In the genomic region with DNA sequence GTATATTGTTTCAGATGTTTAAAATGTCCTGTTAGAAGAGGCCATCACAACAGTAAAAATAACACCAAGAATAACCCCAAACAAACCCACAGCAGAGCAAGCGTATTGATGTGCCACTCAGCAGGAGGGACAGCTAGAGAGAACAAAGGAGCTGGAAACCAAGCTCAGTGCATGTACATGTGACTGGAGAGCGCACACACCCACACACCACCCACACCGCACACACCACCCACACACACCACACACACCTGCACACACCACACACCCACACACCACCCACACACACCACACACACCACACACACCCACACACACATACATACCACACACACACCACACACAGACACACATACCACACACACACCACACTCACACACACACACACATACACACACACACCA, we compare ENCODE assay signal across 24 mouse cellular contexts. TPM values are rescaled to one million over a fixed set of nuclear protein-coding genes. Genes with fewer than 3 reads are reported as not detected.
DNase-seq lines count a peak whose midpoint lies in the region; ATAC-seq and TF ChIP-seq lines count a peak whose summit lies in the region.
"Had no signal": no experiment of that assay in that cellular context is flagged by ENCODE, and none has a peak within 500 bp of the region (broad histone marks: within the 10 kb centered on the region; RNA-seq: fewer than 3 reads in every experiment).

No protein-coding gene starts in this region.

- H3K27me3 ChIP-seq in forebrain, postnatal 0 days (ENCODE audit: insufficient read depth, low read length) = no peaks in the 10 kb centered on the region
- H3K27me3 ChIP-seq in forebrain, embryonic 11.5 days (ENCODE audit: control insufficient read depth, insufficient read depth, low read length) = no peaks in the 10 kb centered on the region
- H3K27me3 ChIP-seq in midbrain, embryonic 12.5 days = no peaks in the 10 kb centered on the region
- no peaks in the 10 kb centered on the region for H3K27me3 ChIP-seq in midbrain, embryonic 10.5 days (ENCODE audit: low read depth, poor library complexity, severe bottlenecking)
- no peaks in the 10 kb centered on the region for H3K27me3 ChIP-seq in midbrain, embryonic 16.5 days (ENCODE audit: control insufficient read depth, insufficient read depth, low read depth, low read length)

- no peak overlapping the region for H3K9ac ChIP-seq in forebrain, postnatal 0 days
- no peak overlapping the region for H3K9ac ChIP-seq in forebrain, embryonic 11.5 days (ENCODE audit: low read length)
- H3K9ac ChIP-seq in midbrain, embryonic 12.5 days (replicated peaks) = no peak overlapping the region
- H3K9ac ChIP-seq in midbrain, embryonic 16.5 days (ENCODE audit: low read depth, low read length) = no peak overlapping the region

- H3K4me2 ChIP-seq in forebrain, postnatal 0 days (ENCODE audit: low read depth) = no peak overlapping the region
- H3K4me2 ChIP-seq in forebrain, embryonic 11.5 days (ENCODE audit: low read depth, low read length, severe bottlenecking) = no peak overlapping the region
- H3K4me2 ChIP-seq in midbrain, embryonic 12.5 days (replicated peaks) = no peak overlapping the region
- H3K4me2 ChIP-seq in midbrain, embryonic 16.5 days (ENCODE audit: low read length) = no peak overlapping the region

- H3K4me1 ChIP-seq in forebrain, postnatal 0 days (ENCODE audit: insufficient read depth) = no peaks in the 10 kb centered on the region
- H3K4me1 ChIP-seq in forebrain, embryonic 11.5 days (replicated peaks; ENCODE audit: control insufficient read depth, insufficient read depth, low read length) = no peaks in the 10 kb centered on the region
- H3K4me1 ChIP-seq in midbrain, embryonic 12.5 days = peaks cover 3% of the 10 kb centered on the region; the same call in 1 of the 2 replicates
- H3K4me1 ChIP-seq in midbrain, embryonic 10.5 days = peaks cover 6% of the 10 kb centered on the region; the same call in 1 of the 2 replicates
- no peaks in the 10 kb centered on the region for H3K4me1 ChIP-seq in midbrain, embryonic 16.5 days (ENCODE audit: control insufficient read depth, insufficient read depth, low read length)

- no peaks in the 10 kb centered on the region for H3K36me3 ChIP-seq in forebrain, postnatal 0 days (ENCODE audit: insufficient read depth)
- H3K36me3 ChIP-seq in forebrain, embryonic 11.5 days (ENCODE audit: control insufficient read depth, insufficient read depth, low read length) = no peaks in the 10 kb centered on the region
- no peaks in the 10 kb centered on the region for H3K36me3 ChIP-seq in midbrain, embryonic 12.5 days
- no peaks in the 10 kb centered on the region for H3K36me3 ChIP-seq in midbrain, embryonic 10.5 days
- H3K36me3 ChIP-seq in midbrain, embryonic 16.5 days (ENCODE audit: control insufficient read depth, insufficient read depth, low read length) = no peaks in the 10 kb centered on the region

- intact Hi-C loops in heart, postnatal 25 days (cut with DNase I) = loop anchor here (1.0 kb wide), 1 partner anchor 23 kb away; no protein-coding TSS in a partner anchor

- ATAC-seq in forebrain, postnatal 0 days = peak; percentile 48; the same call in 1 of the 2 replicates
- ATAC-seq in forebrain, embryonic 11.5 days (replicated peaks; ENCODE audit: low FRiP score) = no peak
- peak; percentile 58; the same call in 1 of the 2 replicates for ATAC-seq in midbrain, embryonic 12.5 days (ENCODE audit: low FRiP score, low read depth)
- ATAC-seq in CD4-positive, CD25-positive, alpha-beta regulatory T cell, adult 4 months = peak; percentile 43
- 0 out of 2 replicates have a peak, but pooled peaks have one; percentile 25 for ATAC-seq in midbrain, embryonic 16.5 days
- ATAC-seq: forebrain, embryonic 16.5 days; hindbrain, postnatal 0 days; intestine, embryonic 16.5 days; lung, postnatal 0 days had no signal

- WGBS in forebrain, postnatal 0 days = 51% methylated on average over 3 of the region's 3 CpGs
- 63% methylated on average over 3 of the region's 3 CpGs for WGBS in forebrain, embryonic 11.5 days
- 62% methylated on average over 3 of the region's 3 CpGs for WGBS in midbrain, embryonic 12.5 days
- 63% methylated on average over 3 of the region's 3 CpGs for WGBS in midbrain, embryonic 10.5 days
- WGBS in midbrain, embryonic 16.5 days = 49% methylated on average over 3 of the region's 3 CpGs

- H3K4me3 ChIP-seq in forebrain, postnatal 0 days (ENCODE audit: low read depth, low read length) = no peak overlapping the region
- H3K4me3 ChIP-seq in forebrain, embryonic 11.5 days (ENCODE audit: low read depth, low read length) = no peak overlapping the region
- H3K4me3 ChIP-seq in midbrain, embryonic 12.5 days = no peak overlapping the region
- no peak overlapping the region for H3K4me3 ChIP-seq in midbrain, embryonic 10.5 days
- H3K4me3 ChIP-seq in midbrain, embryonic 16.5 days (ENCODE audit: low read depth, low read length) = no peak overlapping the region

- DNase-seq in forebrain, postnatal 0 days = no peak
- DNase-seq in forebrain, embryonic 11.5 days (ENCODE audit: low spot score) = no peak
- no peak for DNase-seq in midbrain, embryonic 10.5 days (ENCODE audit: low spot score)
- DNase-seq in right cerebral cortex, postnatal 14 days = no peak
- DNase-seq in heart, postnatal 25 days (ENCODE audit: low spot score) = no peak
- DNase-seq: adrenal gland, postnatal 25 days; cerebellum, adult 9-10 months; gastrocnemius, postnatal 14 days; heart, adult 18-20 months; heart, postnatal 36 days; kidney, adult 9 months; kidney, postnatal 14 days; right cerebral cortex, postnatal 25 days; spleen, adult 18-20 months; thymus, postnatal 14 days had no signal

- no peak overlapping the region for H3K27ac ChIP-seq in forebrain, postnatal 0 days (ENCODE audit: low read depth, low read length)
- no peak overlapping the region for H3K27ac ChIP-seq in forebrain, embryonic 11.5 days (ENCODE audit: low read depth, low read length)
- no peak overlapping the region for H3K27ac ChIP-seq in midbrain, embryonic 12.5 days (replicated peaks)
- H3K27ac ChIP-seq in midbrain, embryonic 10.5 days (replicated peaks) = no peak overlapping the region
- no peak overlapping the region for H3K27ac ChIP-seq in midbrain, embryonic 16.5 days (ENCODE audit: low read length)
- H3K27ac ChIP-seq: hindbrain, postnatal 0 days; macrophage had no signal

- no peak for TF ChIP-seq CTCF in forebrain, postnatal 0 days (IDR thresholded peaks at IDR 0.05; ENCODE audit: low read depth)

- H3K9me3 ChIP-seq in forebrain, postnatal 0 days (ENCODE audit: low read length) = no peaks in the 10 kb centered on the region
- no peaks in the 10 kb centered on the region for H3K9me3 ChIP-seq in forebrain, embryonic 11.5 days (ENCODE audit: control insufficient read depth, low read length)
- H3K9me3 ChIP-seq in midbrain, embryonic 12.5 days = no peaks in the 10 kb centered on the region
- H3K9me3 ChIP-seq in midbrain, embryonic 10.5 days (replicated peaks) = no peaks in the 10 kb centered on the region
- no peaks in the 10 kb centered on the region for H3K9me3 ChIP-seq in midbrain, embryonic 16.5 days (replicated peaks; ENCODE audit: control insufficient read depth, low read length, poor library complexity, severe bottlenecking)

RNA-seq across cellular contexts. Expression of a gene that starts 12.8 kb away (rescaled TPM):
- 13.4 and 22.0 TPM in 2 replicates for total RNA-seq in forebrain, postnatal 0 days (2014; rRNA removed)
- polyA plus RNA-seq in forebrain, postnatal 0 days (2015; fragmentation: Nextera tagmentation; extraction: Ambion mirVana) = 10.0 and 12.7 TPM in 2 replicates
- 0.13 TPM in 1 of 2 replicates, not detected in the other for polyA plus RNA-seq in forebrain, embryonic 11.5 days (2014; fragmentation: Nextera tagmentation; extraction: Ambion mirVana)
- 0.98 and 1.1 TPM in 2 replicates for polyA plus RNA-seq in midbrain, embryonic 12.5 days (2016; fragmentation: Nextera tagmentation; extraction: Ambion mirVana)
- 0.05 and 0.10 TPM in 2 replicates for polyA plus RNA-seq in midbrain, embryonic 10.5 days (2016; fragmentation: Nextera tagmentation; extraction: Ambion mirVana)
- 10 to 100 TPM; 34.7 to 38.8 TPM for polyA plus RNA-seq in CD4-positive, CD25-positive, alpha-beta regulatory T cell, adult 4 months (2017; shearing (Covaris generic))
- polyA plus RNA-seq in midbrain, embryonic 16.5 days (2015; fragmentation: Nextera tagmentation; extraction: Ambion mirVana) = 11.2 and 11.9 TPM in 2 replicates
- total RNA-seq in heart, postnatal 25 days (2021) = under 1 TPM; 0.23 to 0.31 TPM
- polyA plus RNA-seq: heart, embryonic 14.5 days; macrophage had no signal

RNA-seq across cellular contexts. Expression of a gene that starts 26.7 kb away (rescaled TPM):
- total RNA-seq in forebrain, postnatal 0 days (2014; rRNA removed) = 13.2 and 14.5 TPM in 2 replicates
- polyA plus RNA-seq in forebrain, postnatal 0 days (2015; fragmentation: Nextera tagmentation; extraction: Ambion mirVana) = 7.1 and 12.0 TPM in 2 replicates
- polyA plus RNA-seq in forebrain, embryonic 11.5 days (2014; fragmentation: Nextera tagmentation; extraction: Ambion mirVana) = 42.8 and 45.7 TPM in 2 replicates
- polyA plus RNA-seq in midbrain, embryonic 12.5 days (2016; fragmentation: Nextera tagmentation; extraction: Ambion mirVana) = 26.6 and 34.4 TPM in 2 replicates
- 34.1 and 35.8 TPM in 2 replicates for polyA plus RNA-seq in midbrain, embryonic 10.5 days (2016; fragmentation: Nextera tagmentation; extraction: Ambion mirVana)
- 10 to 100 TPM; 31.2 to 37.0 TPM for polyA plus RNA-seq in CD4-positive, CD25-positive, alpha-beta regulatory T cell, adult 4 months (2017; shearing (Covaris generic))
- 11.8 and 12.3 TPM in 2 replicates for polyA plus RNA-seq in midbrain, embryonic 16.5 days (2015; fragmentation: Nextera tagmentation; extraction: Ambion mirVana)
- 10 to 100 TPM in 1 of 2 experiments, 1 to 10 TPM in 1; 8.7 to 11.7 TPM for total RNA-seq in heart, postnatal 25 days (2021)
